Comparison of ENCODE assay signal across 10 mouse cellular contexts in genomic region chr19:60945801-60946311, GRCm38 (mm10). TPM values are rescaled to one million over a fixed set of nuclear protein-coding genes. Genes with fewer than 3 reads are reported as not detected.
DNase-seq lines count a peak whose midpoint lies in the region; ATAC-seq and TF ChIP-seq lines count a peak whose summit lies in the region.
"Had no signal": no experiment of that assay in that cellular context is flagged by ENCODE, and none has a peak within 500 bp of the region (broad histone marks: within the 10 kb centered on the region; RNA-seq: fewer than 3 reads in every experiment).

No protein-coding gene starts in this region.

- no peaks in the 10 kb centered on the region for H3K36me3 ChIP-seq in G1E (replicated peaks)
- H3K36me3 ChIP-seq in heart, postnatal 0 days (replicated peaks; ENCODE audit: control insufficient read depth, insufficient read depth, low read length), result no peaks in the 10 kb centered on the region
- H3K36me3 ChIP-seq: embryonic facial prominence, embryonic 12.5 days; neural tube, embryonic 12.5 days had no signal

- no peak for TF ChIP-seq CTCF in G1E (IDR thresholded peaks at IDR 0.05; ENCODE audit: low read depth, low read length)
- no peak for TF ChIP-seq CTCF in heart, postnatal 0 days (IDR thresholded peaks at IDR 0.05; ENCODE audit: low read depth)

- no peaks in the 10 kb centered on the region for H3K4me1 ChIP-seq in G1E (ENCODE audit: insufficient read depth, low read depth, low read length)
- H3K4me1 ChIP-seq in heart, postnatal 0 days (ENCODE audit: control insufficient read depth, insufficient read depth), result peaks cover 30% of the 10 kb centered on the region
- H3K4me1 ChIP-seq: neural tube, embryonic 12.5 days had no signal

- H3K27ac ChIP-seq in heart, postnatal 0 days (ENCODE audit: low read depth), result peak overlapping the region; percentile 90
- H3K27ac ChIP-seq: embryonic facial prominence, embryonic 12.5 days; neural tube, embryonic 12.5 days had no signal

- H3K4me3 ChIP-seq in G1E (ENCODE audit: low read depth, low read length), result no peak overlapping the region
- no peak overlapping the region for H3K4me3 ChIP-seq in heart, postnatal 0 days (ENCODE audit: low read depth, low read length)
- H3K4me3 ChIP-seq: embryonic facial prominence, embryonic 12.5 days; neural tube, embryonic 12.5 days had no signal

- H3K9me3 ChIP-seq in G1E (replicated peaks), result no peaks in the 10 kb centered on the region
- H3K9me3 ChIP-seq in heart, postnatal 0 days (replicated peaks; ENCODE audit: control insufficient read depth, low read length), result no peaks in the 10 kb centered on the region
- H3K9me3 ChIP-seq: embryonic facial prominence, embryonic 12.5 days; neural tube, embryonic 12.5 days had no signal

- peak; percentile 15; the same call in 1 of the 2 replicates for ATAC-seq in G1E (ENCODE audit: extremely low read depth, insufficient number of reproducible peaks, low FRiP score, poor library complexity, severe bottlenecking)
- ATAC-seq in heart, postnatal 0 days (ENCODE audit: insufficient read depth, low read depth), result peak; percentile 63

- H3K27me3 ChIP-seq in G1E (ENCODE audit: insufficient read depth, low read length), result peaks cover 3% of the 10 kb centered on the region
- no peaks in the 10 kb centered on the region for H3K27me3 ChIP-seq in heart, postnatal 0 days (ENCODE audit: control insufficient read depth, insufficient read depth, low read length)
- H3K27me3 ChIP-seq: embryonic facial prominence, embryonic 12.5 days; neural tube, embryonic 12.5 days had no signal

- TF ChIP-seq EP300 in heart, postnatal 0 days (IDR thresholded peaks at IDR 0.05; ENCODE audit: low read depth), result no peak

- peak; percentile 80 for DNase-seq in 3134 (ENCODE audit: extremely low read depth, insufficient read length, low spot score)
- DNase-seq in G1E (ENCODE audit: low spot score), result no peak
- peak; percentile 55 to 68 for DNase-seq in cerebellum, postnatal 25 days
- DNase-seq in heart, postnatal 0 days (ENCODE audit: low spot score), result peak; percentile 81
- DNase-seq in kidney, postnatal 4 days, result peak; percentile 66 to 73
- peak; percentile 22 for DNase-seq in neural tube, embryonic 10.5 days (ENCODE audit: extremely low spot score, low spot score)
- no peak for DNase-seq in layer of hippocampus, adult 18-20 months (ENCODE audit: low spot score in 2 of 2)
- no peak for DNase-seq in right cerebral cortex, postnatal 10 days (ENCODE audit: low spot score in 2 of 2)

- no peak overlapping the region for H3K9ac ChIP-seq in heart, postnatal 0 days (replicated peaks; ENCODE audit: low read depth, low read length)
- H3K9ac ChIP-seq: embryonic facial prominence, embryonic 12.5 days; neural tube, embryonic 12.5 days had no signal

- 60% methylated on average over 3 of the region's 3 CpGs for WGBS in heart, postnatal 0 days

- H3K4me2 ChIP-seq in heart, postnatal 0 days (ENCODE audit: low read depth, low read length), result no peak overlapping the region
- H3K4me2 ChIP-seq: embryonic facial prominence, embryonic 12.5 days; neural tube, embryonic 12.5 days had no signal

RNA-seq across cellular contexts. Expression of gene Grk5, which starts 56.3 kb away (rescaled TPM):
- total RNA-seq in G1E (2014; fragmentation: Nextera tagmentation), result 2.1 and 2.6 TPM in 2 replicates
- 4.0 and 4.6 TPM in 2 replicates for total RNA-seq in G1E (2017)
- polyA plus RNA-seq in G1E (2012), result 1.0 and 1.9 TPM in 2 replicates
- total RNA-seq in heart, postnatal 0 days (2014; rRNA removed; ENCODE audit: low replicate concordance), result 12.8 and 14.6 TPM in 2 replicates
- polyA plus RNA-seq in heart, postnatal 0 days (2015; fragmentation: Nextera tagmentation; extraction: Ambion mirVana), result 2.6 and 2.9 TPM in 2 replicates
- 10 to 100 TPM; 10.4 to 12.4 TPM for total RNA-seq in layer of hippocampus, adult 18-20 months (2021)

Comparison
In these comparisons a context has a peak if more than half of its experiments do, and no peak if none do; other contexts are left out.
1. DNase-seq: peak in 3134 (single experiment), cerebellum, postnatal 25 days (2 of 2), heart, postnatal 0 days (single experiment), kidney, postnatal 4 days (2 of 2) and neural tube, embryonic 10.5 days (single experiment); none in G1E (single experiment), layer of hippocampus, adult 18-20 months (0 of 2) and right cerebral cortex, postnatal 10 days (0 of 2).